In the genomic region with DNA sequence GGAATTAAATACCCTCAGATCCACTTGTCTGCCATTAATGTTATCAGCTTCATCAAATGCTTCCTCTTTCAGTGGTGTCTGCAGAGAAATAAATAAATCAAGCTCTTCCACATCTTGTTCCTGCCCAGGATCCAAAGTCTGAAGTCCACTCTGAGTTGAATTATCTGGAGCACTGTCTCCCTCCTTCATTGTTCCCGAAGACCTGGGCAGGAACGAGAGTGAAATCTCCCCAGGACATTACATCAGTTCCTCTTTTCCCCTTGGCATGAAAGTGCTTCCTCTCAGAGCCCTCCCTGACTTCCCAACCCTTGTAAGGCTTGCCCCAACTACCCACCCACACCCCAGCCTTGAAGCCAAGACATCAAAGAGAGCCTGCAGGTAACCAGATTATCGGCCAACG, we compare ENCODE assay signal across 12 mouse cellular contexts.
DNase-seq lines count a peak whose midpoint lies in the region; ATAC-seq and TF ChIP-seq lines count a peak whose summit lies in the region.
"Had no signal": no experiment of that assay in that cellular context is flagged by ENCODE, and none has a peak within 500 bp of the region (broad histone marks: within the 10 kb centered on the region; RNA-seq: fewer than 3 reads in every experiment).

No protein-coding gene starts in this region.

- H3K9me3 ChIP-seq in ES-E14 (ENCODE audit: control insufficient read depth, insufficient read depth, low read depth, low read length), result no peaks in the 10 kb centered on the region
- H3K9me3 ChIP-seq in intestine, embryonic 15.5 days, result no peaks in the 10 kb centered on the region
- H3K9me3 ChIP-seq: liver, embryonic 13.5 days; neural tube, embryonic 13.5 days had no signal

- 62% methylated on average over 4 of the region's 4 CpGs for WGBS in intestine, embryonic 15.5 days

- no peaks in the 10 kb centered on the region for H3K27me3 ChIP-seq in intestine, embryonic 15.5 days (replicated peaks)
- H3K27me3 ChIP-seq: liver, embryonic 13.5 days; neural tube, embryonic 13.5 days had no signal

- H3K4me2 ChIP-seq in intestine, embryonic 15.5 days (replicated peaks), result no peak overlapping the region
- H3K4me2 ChIP-seq: liver, embryonic 13.5 days; neural tube, embryonic 13.5 days had no signal

- H3K9ac ChIP-seq in ES-E14 (ENCODE audit: insufficient read depth, low read depth, low read length, poor library complexity, severe bottlenecking), result no peak overlapping the region
- no peak overlapping the region for H3K9ac ChIP-seq in intestine, embryonic 15.5 days
- H3K9ac ChIP-seq: liver, embryonic 13.5 days; neural tube, embryonic 13.5 days had no signal

- no peak for DNase-seq in ES-E14 (ENCODE audit: low read depth, low spot score)
- DNase-seq in ZHBTc4 (ENCODE audit: low read depth, low spot score), result peak; percentile 80
- DNase-seq in lung, postnatal 10 days, result peak; percentile 51
- DNase-seq in Muller cell, postnatal 12 days (ENCODE audit: inconsistent ontology term), result no peak
- no peak for DNase-seq in frontal cortex, postnatal 14 days (ENCODE audit: low spot score in 2 of 2)
- DNase-seq in embryo, embryonic 10 days (ENCODE audit: low spot score), result no peak
- DNase-seq: cerebellum, adult 9-11 months; liver, embryonic 13.5 days; thymus, adult 2 months had no signal

- H3K27ac ChIP-seq in ES-E14 (ENCODE audit: insufficient read depth, low read depth, low read length, poor library complexity, severe bottlenecking), result 0 out of 2 replicates have a peak overlapping the region, but pooled peaks have one; percentile 19
- H3K27ac ChIP-seq in intestine, embryonic 15.5 days, result peak overlapping the region; percentile 30; the same call in 1 of the 2 replicates
- H3K27ac ChIP-seq: liver, embryonic 13.5 days; neural tube, embryonic 13.5 days had no signal

- H3K4me3 ChIP-seq in ES-E14 (ENCODE audit: insufficient read depth in 1 of 2, low read depth in 1 of 2, low read length in 2 of 2, poor library complexity in 1 of 2, severe bottlenecking in 1 of 2), result no peak overlapping the region
- no peak overlapping the region for H3K4me3 ChIP-seq in intestine, embryonic 15.5 days (replicated peaks)
- H3K4me3 ChIP-seq: liver, embryonic 13.5 days; neural tube, embryonic 13.5 days had no signal

- ATAC-seq in intestine, embryonic 15.5 days, result peak; percentile 79
- ATAC-seq: inflammation-experienced regulatory T-cells, adult 6 months had no signal

- H3K4me1 ChIP-seq in ES-E14 (ENCODE audit: control insufficient read depth in 2 of 2, insufficient read depth in 2 of 2, low read length in 2 of 2, poor library complexity in 1 of 2), result peaks cover 2 to 8% of the 10 kb centered on the region in 2 experiments; a peak in 1 of 4 replicates
- H3K4me1 ChIP-seq in intestine, embryonic 15.5 days (replicated peaks), result peaks cover 5% of the 10 kb centered on the region; the same call in 1 of the 2 replicates
- H3K4me1 ChIP-seq: neural tube, embryonic 13.5 days had no signal

- no peaks in the 10 kb centered on the region; the same call in 1 of the 2 replicates for H3K36me3 ChIP-seq in ES-E14 (ENCODE audit: control insufficient read depth, insufficient read depth, low read length, poor library complexity, severe bottlenecking)
- peaks cover 17% of the 10 kb centered on the region for H3K36me3 ChIP-seq in intestine, embryonic 15.5 days

- in situ Hi-C loops in ES-E14 (cut with MboI; ENCODE audit: low sequenced_read_pairs in 2 of 2, unreplicated experiment in 2 of 2), result loop anchor here (5.0 to 25.0 kb wide), 2 partner anchors 281 kb away; no protein-coding TSS in a partner anchor

TF ChIP-seq in ES-E14, 5 proteins besides CTCF, POLR2A, EP300 and RAD21:
- no peak for TF ChIP-seq ZC3H11A (IDR thresholded peaks at IDR 0.05; ENCODE audit: borderline replicate concordance, low read depth, low read length)
- TF ChIP-seq CHD2 (IDR thresholded peaks at IDR 0.05; ENCODE audit: low read depth, low read length), result no peak
- TF ChIP-seq ZNF384 (IDR thresholded peaks at IDR 0.05; ENCODE audit: low read depth, low read length), result no peak
- TF ChIP-seq MAFK (IDR thresholded peaks at IDR 0.05; ENCODE audit: insufficient read depth, low read depth, low read length), result no peak
- TF ChIP-seq HCFC1 (IDR thresholded peaks at IDR 0.05; ENCODE audit: borderline replicate concordance, insufficient read depth, low read length), result no peak

Comparison
In these comparisons a context has a peak if more than half of its experiments do, and no peak if none do; other contexts are left out.
1. DNase-seq: peak in ZHBTc4 (single experiment) and lung, postnatal 10 days (single experiment); none in ES-E14 (single experiment), Muller cell, postnatal 12 days (single experiment), frontal cortex, postnatal 14 days (0 of 2) and embryo, embryonic 10 days (single experiment).